Mouse (Mus musculus): Measurements from ENCODE around the gene Gstm1. TPM values are rescaled to one million over a fixed set of nuclear protein-coding genes. Genes with fewer than 3 reads are reported as not detected.

Gstm1 gene
- polyA plus RNA-seq (2014; fragmentation: Nextera tagmentation; extraction: Ambion mirVana) = 38.1 and 42.5 TPM in 2 replicates

DNA sequence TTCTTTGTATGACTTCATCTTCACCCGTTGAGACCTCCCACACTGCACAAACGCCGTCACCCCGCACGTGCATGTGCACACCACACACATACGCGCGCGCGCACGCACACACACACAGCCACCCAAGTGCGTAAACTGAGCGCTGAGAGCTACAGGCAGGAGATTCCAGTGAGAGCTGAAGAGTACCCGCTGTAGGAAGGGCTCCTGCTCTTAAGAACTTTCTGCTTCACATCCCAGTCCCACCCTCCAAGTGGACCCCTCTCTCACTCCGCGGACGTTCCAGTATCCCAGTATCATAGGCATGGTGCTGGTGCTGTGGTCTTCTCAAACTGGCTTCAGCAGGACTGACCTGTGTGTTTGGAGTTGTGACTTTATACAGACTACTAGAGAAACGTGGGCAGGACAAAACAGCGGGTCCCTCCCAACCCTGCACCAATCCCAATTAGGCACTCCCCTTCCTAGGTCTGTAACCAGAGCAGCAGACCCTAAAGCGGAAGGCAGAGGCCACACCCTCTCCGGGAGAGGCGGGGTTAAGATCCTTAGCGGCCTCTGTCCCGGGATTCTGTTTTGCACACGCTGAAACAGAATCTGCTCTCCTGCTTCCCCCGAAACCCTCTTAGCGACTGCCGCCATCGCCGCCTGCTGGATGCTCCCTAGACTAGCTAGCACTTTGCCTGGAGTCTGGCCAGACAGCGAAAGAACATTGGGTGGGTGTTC is at the start of gene Gstm1:
Gene Gstm1 (minus strand): TSS at position 501 of the 717 bp plus-strand sequence.
- Histone ChIP-seq H3K36me3 (ENCODE audit: insufficient read depth) (no peaks in the 10 kb centered on the region), H3K27me3 (ENCODE audit: insufficient read depth, low read length) (no peaks in the 10 kb centered on the region), H3K27ac (ENCODE audit: low read depth) (peak within 1 kb of the TSS; percentile 92), H3K4me3 (ENCODE audit: low read depth, low read length) (peak within 1 kb of the TSS; percentile 40), H3K9ac (peak within 1 kb of the TSS; percentile 56), H3K9me3 (ENCODE audit: low read depth, low read length) (no peaks in the 10 kb centered on the region), H3K4me2 (peak within 1 kb of the TSS; percentile 80), H3K4me1 (ENCODE audit: insufficient read depth) (peaks cover 5% of the 10 kb centered on the region)
- WGBS = under 1% methylated on average over 31 of the region's 31 CpGs
- peak; percentile 98 for DNase-seq
- ATAC-seq (ENCODE audit: insufficient read depth) = peak; percentile 99
- peak; percentile 95 for TF ChIP-seq CTCF (IDR thresholded peaks at IDR 0.05; ENCODE audit: low read depth)

DNA sequence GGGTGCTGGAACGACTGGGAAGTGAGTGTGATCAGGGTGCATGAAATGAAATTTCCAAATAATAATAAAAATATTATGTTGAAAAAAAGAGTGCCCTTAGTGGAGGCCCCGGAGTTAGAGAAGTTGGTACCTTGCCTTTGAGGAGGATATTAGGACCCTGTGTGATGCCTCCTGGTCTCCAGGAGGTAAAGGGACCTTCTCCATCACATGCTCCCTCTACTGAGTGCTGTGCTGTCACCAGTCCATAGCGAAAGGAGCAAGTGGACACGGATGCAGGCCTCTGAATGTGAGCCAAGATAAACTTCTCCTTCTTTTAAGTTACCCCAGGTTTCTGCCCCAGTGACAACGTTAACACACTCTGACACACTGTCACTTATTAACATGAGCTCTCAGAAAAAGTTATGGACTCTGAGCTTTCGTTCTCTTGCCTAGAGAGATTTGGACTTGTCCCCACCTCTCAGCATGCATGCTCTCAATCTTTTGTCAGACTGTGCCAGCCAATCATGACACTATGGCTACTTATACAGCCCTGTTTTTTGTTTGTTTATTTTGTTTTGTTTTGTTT is 49.7 kb upstream of the Gstm1 start:
- no peak for ATAC-seq (ENCODE audit: insufficient read depth)

DNA sequence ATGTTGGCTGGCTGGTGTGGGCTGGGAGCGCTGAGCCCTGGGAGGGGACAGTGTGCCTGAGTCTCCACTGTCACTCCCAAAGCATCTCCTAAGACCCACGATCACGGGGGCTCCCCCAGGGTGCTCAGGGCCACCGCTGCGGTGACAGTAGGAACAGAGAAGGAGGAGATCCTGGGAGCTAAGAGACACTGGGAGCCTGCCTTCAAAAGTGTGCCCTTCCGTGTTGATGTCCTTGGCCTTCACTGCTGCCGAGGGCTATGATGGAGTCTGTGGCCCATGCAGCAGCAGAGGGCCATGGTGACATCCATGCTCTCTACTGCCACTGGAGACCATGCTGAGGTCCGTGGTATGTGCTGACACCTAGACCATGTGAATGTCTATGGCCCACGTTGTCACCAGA is 47.8 kb upstream of the Gstm1 start:
- H3K9ac ChIP-seq = no peak overlapping the region
- H3K27me3 ChIP-seq (ENCODE audit: insufficient read depth, low read length) = no peaks in the 10 kb centered on the region
- H3K36me3 ChIP-seq (ENCODE audit: insufficient read depth) = no peaks in the 10 kb centered on the region
- H3K9me3 ChIP-seq (ENCODE audit: low read depth, low read length) = no peaks in the 10 kb centered on the region
- no peaks in the 10 kb centered on the region for H3K4me1 ChIP-seq (ENCODE audit: insufficient read depth)
- H3K4me3 ChIP-seq (ENCODE audit: low read depth, low read length) = no peak overlapping the region
- H3K27ac ChIP-seq (ENCODE audit: low read depth) = no peak overlapping the region
- H3K4me2 ChIP-seq = no peak overlapping the region
- DNase-seq = no peak
- WGBS = 78% methylated on average over 9 of the region's 9 CpGs
- ATAC-seq (ENCODE audit: insufficient read depth) = no peak
- no peak for TF ChIP-seq CTCF (IDR thresholded peaks at IDR 0.05; ENCODE audit: low read depth)

More for the DNA sequence above, 49.7 kb upstream of the Gstm1 start:
- Histone ChIP-seq H3K9me3 (ENCODE audit: low read depth, low read length) (no peaks in the 10 kb centered on the region), H3K27ac (ENCODE audit: low read depth) (no peak overlapping the region), H3K4me1 (ENCODE audit: insufficient read depth) (no peaks in the 10 kb centered on the region), H3K36me3 (ENCODE audit: insufficient read depth) (no peaks in the 10 kb centered on the region), H3K4me2 (no peak overlapping the region), H3K27me3 (ENCODE audit: insufficient read depth, low read length) (no peaks in the 10 kb centered on the region), H3K9ac (no peak overlapping the region), H3K4me3 (ENCODE audit: low read depth, low read length) (no peak overlapping the region)
- 60% methylated on average over 6 of the region's 6 CpGs for WGBS
- no peak for TF ChIP-seq CTCF (IDR thresholded peaks at IDR 0.05; ENCODE audit: low read depth)
- no peak for DNase-seq

DNA sequence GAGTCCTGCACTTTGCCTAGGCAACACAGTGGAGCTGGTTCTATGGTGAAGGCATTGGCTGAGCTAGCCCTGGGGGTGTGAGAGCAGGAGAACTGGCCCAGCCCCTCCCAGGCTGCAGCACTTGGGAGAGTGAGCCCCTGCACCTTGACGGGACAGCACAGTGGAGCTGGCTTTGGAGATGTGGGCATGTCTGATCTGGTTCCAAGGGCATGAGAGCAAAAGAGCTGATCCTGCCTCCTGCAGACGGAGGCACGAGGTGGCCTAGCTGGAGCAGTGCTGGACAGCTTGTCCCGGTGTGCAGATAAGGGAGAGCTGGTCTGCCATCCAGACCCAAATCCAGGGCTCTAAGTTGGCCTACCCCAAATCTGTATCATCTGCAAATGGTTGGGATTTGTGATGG is 46.9 kb upstream of the Gstm1 start:
- DNase-seq (no peak), ATAC-seq (ENCODE audit: insufficient read depth) (peak; percentile 30; the same call in 1 of the 2 replicates)
- H3K27me3 ChIP-seq (ENCODE audit: insufficient read depth, low read length) = no peaks in the 10 kb centered on the region
- 78% methylated on average over 4 of the region's 4 CpGs for WGBS
- H3K9me3 ChIP-seq (ENCODE audit: low read depth, low read length) = no peaks in the 10 kb centered on the region
- no peaks in the 10 kb centered on the region for H3K4me1 ChIP-seq (ENCODE audit: insufficient read depth)
- no peak overlapping the region for H3K4me3 ChIP-seq (ENCODE audit: low read depth, low read length)
- no peak overlapping the region for H3K4me2 ChIP-seq
- no peak for TF ChIP-seq CTCF (IDR thresholded peaks at IDR 0.05; ENCODE audit: low read depth)
- no peaks in the 10 kb centered on the region for H3K36me3 ChIP-seq (ENCODE audit: insufficient read depth)
- no peak overlapping the region for H3K9ac ChIP-seq
- H3K27ac ChIP-seq (ENCODE audit: low read depth) = no peak overlapping the region

DNA sequence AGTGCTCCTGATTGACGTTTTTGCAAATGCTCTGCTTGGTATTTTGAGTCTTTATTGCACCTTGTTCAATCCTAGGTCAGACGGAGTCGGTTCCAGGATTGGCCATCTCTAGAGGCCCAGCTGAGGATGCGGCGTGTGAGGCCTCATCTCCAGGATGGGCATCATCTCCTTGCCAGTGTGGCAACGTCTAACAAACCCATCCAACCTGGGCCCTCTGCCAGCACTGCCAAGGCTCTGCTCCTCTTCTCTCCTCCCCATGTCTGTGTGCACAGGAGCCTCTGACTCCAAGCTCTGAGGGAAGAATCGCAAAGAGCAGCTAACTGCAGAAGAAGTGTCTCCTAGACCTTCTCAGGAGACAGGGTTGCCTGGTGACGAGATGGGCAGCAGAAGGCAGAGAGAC is 44.9 kb upstream of the Gstm1 start:
- DNase-seq (no peak), ATAC-seq (ENCODE audit: insufficient read depth) (no peak)
- no peaks in the 10 kb centered on the region for H3K27me3 ChIP-seq (ENCODE audit: insufficient read depth, low read length)
- no peaks in the 10 kb centered on the region for H3K36me3 ChIP-seq (ENCODE audit: insufficient read depth)
- H3K9me3 ChIP-seq (ENCODE audit: low read depth, low read length) = no peaks in the 10 kb centered on the region
- no peak overlapping the region for H3K4me2 ChIP-seq
- TF ChIP-seq CTCF (IDR thresholded peaks at IDR 0.05; ENCODE audit: low read depth) = no peak
- 77% methylated on average over 8 of the region's 8 CpGs for WGBS
- no peaks in the 10 kb centered on the region for H3K4me1 ChIP-seq (ENCODE audit: insufficient read depth)
- no peak overlapping the region for H3K27ac ChIP-seq (ENCODE audit: low read depth)
- no peak overlapping the region for H3K9ac ChIP-seq
- no peak overlapping the region for H3K4me3 ChIP-seq (ENCODE audit: low read depth, low read length)

DNA sequence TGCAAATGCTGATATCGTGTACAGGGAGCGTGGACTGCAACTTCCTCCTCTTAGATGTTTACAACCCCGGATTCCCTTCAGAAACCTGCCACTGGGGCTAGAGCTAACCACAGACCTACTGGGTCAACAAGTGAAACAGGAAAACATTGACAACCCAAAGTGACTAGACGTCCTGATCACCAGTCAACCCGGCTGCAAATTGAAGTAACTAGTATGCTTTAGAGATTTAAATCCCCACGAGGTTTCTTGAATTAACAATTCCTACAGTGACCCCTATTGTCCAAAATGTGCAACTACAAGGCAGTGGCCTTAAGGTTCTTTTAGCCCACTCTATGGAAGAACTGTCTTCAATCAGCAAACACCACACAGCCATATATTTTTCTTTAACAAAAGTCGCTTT is 43.6 kb upstream of the Gstm1 start:
- DNase-seq = peak; percentile 96
- Histone ChIP-seq H3K4me1 (ENCODE audit: insufficient read depth) (no peaks in the 10 kb centered on the region), H3K9me3 (ENCODE audit: low read depth, low read length) (no peaks in the 10 kb centered on the region), H3K4me2 (peak overlapping the region; percentile 48), H3K27me3 (ENCODE audit: insufficient read depth, low read length) (no peaks in the 10 kb centered on the region), H3K4me3 (ENCODE audit: low read depth, low read length) (no peak overlapping the region), H3K27ac (ENCODE audit: low read depth) (no peak overlapping the region), H3K9ac (no peak overlapping the region), H3K36me3 (ENCODE audit: insufficient read depth) (no peaks in the 10 kb centered on the region)
- WGBS = 11% methylated on average over 7 of the region's 7 CpGs
- ATAC-seq (ENCODE audit: insufficient read depth) = peak; percentile 56; the same call in 1 of the 2 replicates
- TF ChIP-seq CTCF (IDR thresholded peaks at IDR 0.05; ENCODE audit: low read depth) = peak; percentile 79

DNA sequence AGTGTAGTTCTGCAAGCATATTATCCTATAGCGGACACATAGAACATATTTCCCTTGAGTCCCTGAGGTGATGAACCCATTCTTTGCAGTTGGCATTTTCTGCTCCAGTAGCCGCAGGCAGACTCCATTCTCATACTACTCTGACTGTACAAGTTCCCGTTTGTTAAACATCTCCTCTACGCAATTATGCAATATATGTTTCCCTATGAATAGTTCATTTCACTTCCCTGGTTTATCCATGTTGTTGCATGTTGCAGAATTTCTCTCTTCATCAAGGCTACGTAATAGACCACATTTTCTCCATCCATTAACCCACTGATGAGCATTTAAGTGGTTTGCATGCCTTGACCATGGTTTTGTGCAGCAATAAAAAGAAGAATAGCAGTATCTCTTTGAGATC is 32.7 kb upstream of the Gstm1 start:
- Histone ChIP-seq H3K4me2 (no peak overlapping the region), H3K9me3 (ENCODE audit: low read depth, low read length) (no peaks in the 10 kb centered on the region), H3K36me3 (ENCODE audit: insufficient read depth) (no peaks in the 10 kb centered on the region), H3K4me3 (ENCODE audit: low read depth, low read length) (no peak overlapping the region), H3K4me1 (ENCODE audit: insufficient read depth) (no peaks in the 10 kb centered on the region), H3K9ac (no peak overlapping the region), H3K27ac (ENCODE audit: low read depth) (no peak overlapping the region), H3K27me3 (ENCODE audit: insufficient read depth, low read length) (no peaks in the 10 kb centered on the region)
- no peak for TF ChIP-seq CTCF (IDR thresholded peaks at IDR 0.05; ENCODE audit: low read depth)
- ATAC-seq (ENCODE audit: insufficient read depth) (no peak), DNase-seq (no peak)
- WGBS = 84% methylated on average over 5 of the region's 5 CpGs
